Mouse (Mus musculus) lung, adult 2 months (tissue): ENCODE measurements at regions not wholly inside any gene's neighbourhood (a gene's known extent, or its start where the extent isn't known, plus 50 kb on each side); places are given as distances from the start of the nearest gene placed in this dataset.

Source experiments
- DNase-seq: peaks from one replicate; pipeline ENCODE4 v3.0.0; 2022
- H3K4me1 ChIP-seq: fragments of 200-500 bp; 2 replicates; pipeline ENCODE4 v1.6.1; 2011; ENCODE audit warnings: low read length; ENCODE audit not compliant: control insufficient read depth, insufficient read depth
- H3K4me3 ChIP-seq: fragments of 200-500 bp; replicated peaks from 2 replicates; pipeline ENCODE3; 2011; ENCODE audit warnings: low read depth, mild to moderate bottlenecking, control low read depth, low read length; ENCODE audit errors: extremely low read depth
- CTCF ChIP-seq: fragments of 200-500 bp; IDR thresholded peaks from 2 replicates; pipeline ENCODE4 v1.5.1; 2011; ENCODE audit warnings: mild to moderate bottlenecking, low read length, control low read depth; ENCODE audit not compliant: insufficient read depth
- POLR2A ChIP-seq: fragments of 200-500 bp; IDR thresholded peaks from 2 replicates; pipeline ENCODE4 v1.6.1; 2011; ENCODE audit warnings: low read depth, mild to moderate bottlenecking, control low read depth, low read length, borderline replicate concordance; ENCODE audit errors: extremely low read depth
- WGBS: fragments of 180-500 bp; shearing (Covaris S2); methylation state at CpG from one replicate; pipeline ENCODE4 v1.1.7; 2018; 5-methylcytosine and 5-hydroxymethylcytosine counted together

GRCm38 (mm10) chr3:40167970-40168626 is 363.0 kb upstream of the Intu start:
- Histone ChIP-seq H3K4me3 (no peak overlapping the region), H3K4me1 (no peaks in the 10 kb centered on the region)
- DNase-seq = no peak
- WGBS = 77% methylated on average over 12 of the region's 12 CpGs
- no peak for TF ChIP-seq CTCF
- TF ChIP-seq POLR2A = no peak

DNA sequence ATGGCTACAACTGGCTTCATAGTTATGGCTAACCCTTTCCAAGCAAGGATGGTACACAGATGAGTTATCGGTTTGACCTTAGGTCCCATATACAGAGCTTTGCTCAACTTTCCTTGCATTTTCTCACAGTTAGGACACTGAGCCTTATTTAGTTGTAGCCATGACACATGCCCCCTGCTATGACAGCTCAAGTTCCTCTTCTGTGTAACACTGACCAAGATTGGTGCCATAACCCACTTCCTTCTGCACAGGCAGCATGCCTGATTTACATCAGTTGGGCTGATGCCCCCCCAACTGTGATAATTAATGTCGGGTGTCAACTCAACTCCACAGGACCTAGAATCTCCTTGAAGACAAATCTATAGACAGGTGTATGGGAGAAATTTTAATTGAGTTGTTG is 361.5 kb upstream of the Intu start:
- no peaks in the 10 kb centered on the region for H3K4me1 ChIP-seq
- H3K4me3 ChIP-seq = no peak overlapping the region
- DNase-seq = no peak
- 81% methylated on average over 2 of the region's 2 CpGs for WGBS
- no peak for TF ChIP-seq POLR2A
- TF ChIP-seq CTCF = no peak

- Histone ChIP-seq H3K4me1 (no peaks in the 10 kb centered on the region), H3K4me3 (no peak overlapping the region)
- no peak for TF ChIP-seq CTCF
- no peak for TF ChIP-seq POLR2A
- DNase-seq = no peak
- WGBS = 59% methylated on average over 3 of the region's 3 CpGs
Measured at GRCm38 (mm10) chr3:40179726-40180317, 351.3 kb upstream of the Intu start.

- H3K4me1 ChIP-seq = no peaks in the 10 kb centered on the region
- 65% methylated on average over 5 of the region's 5 CpGs for WGBS
- DNase-seq = no peak
- H3K4me3 ChIP-seq = no peak overlapping the region
- TF ChIP-seq CTCF = no peak
- no peak for TF ChIP-seq POLR2A
Measured at GRCm38 (mm10) chr3:40185597-40186320, 345.3 kb upstream of the Intu start.

DNA sequence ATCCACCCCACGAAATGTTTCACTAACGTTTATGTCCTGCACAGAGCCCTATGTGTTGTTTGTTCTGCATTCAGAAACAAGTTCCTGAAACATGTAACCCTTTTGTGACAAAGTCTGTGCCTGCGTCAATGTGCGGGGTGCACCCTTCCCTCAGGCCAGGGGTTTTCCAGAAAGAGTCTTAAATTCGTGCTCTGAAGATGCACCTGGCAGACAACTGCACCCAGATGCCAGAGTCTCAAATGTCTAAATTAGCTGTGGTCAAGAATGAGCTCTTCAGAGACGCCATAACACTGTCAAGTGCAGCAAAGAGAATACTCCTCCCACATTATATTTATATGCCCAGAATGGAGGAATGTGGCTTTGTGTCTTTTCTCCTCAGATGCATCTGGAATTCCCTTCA is 341.6 kb upstream of the Intu start:
- no peak overlapping the region for H3K4me3 ChIP-seq
- DNase-seq = no peak
- TF ChIP-seq POLR2A (no peak), CTCF (no peak)
- H3K4me1 ChIP-seq = no peaks in the 10 kb centered on the region
- 71% methylated on average over 6 of the region's 6 CpGs for WGBS

GRCm38 (mm10) chr3:40190024-40190423 is 341.1 kb upstream of the Intu start:
- H3K4me1 ChIP-seq = no peaks in the 10 kb centered on the region
- WGBS = 56% methylated on average over 4 of the region's 4 CpGs
- DNase-seq = no peak
- H3K4me3 ChIP-seq = no peak overlapping the region
- TF ChIP-seq CTCF (no peak), POLR2A (no peak)

DNA sequence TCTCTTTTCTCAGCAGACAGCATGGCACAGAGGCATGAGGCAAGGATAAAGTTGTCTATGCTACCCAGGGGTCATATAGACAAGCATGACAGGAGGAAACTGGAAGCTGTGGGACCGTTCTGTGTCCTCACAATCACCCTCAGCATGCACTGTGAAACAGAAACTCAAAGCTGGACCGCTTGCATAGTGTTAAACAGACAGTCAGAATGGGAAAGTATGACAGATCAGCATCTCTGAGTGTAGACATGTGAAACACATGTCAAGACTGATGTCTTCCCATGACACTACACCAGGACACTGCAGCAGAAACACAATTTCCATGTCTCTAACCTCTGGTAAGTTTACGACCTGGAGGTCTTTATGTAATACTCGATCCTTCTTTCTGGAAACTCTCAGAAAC is 330.9 kb upstream of the Intu start:
- H3K4me1 ChIP-seq = no peaks in the 10 kb centered on the region
- no peak for DNase-seq
- 86% methylated on average over 4 of the region's 4 CpGs for WGBS
- TF ChIP-seq CTCF (no peak), POLR2A (no peak)
- H3K4me3 ChIP-seq = no peak overlapping the region

- Histone ChIP-seq H3K4me3 (no peak overlapping the region), H3K4me1 (no peaks in the 10 kb centered on the region)
- no peak for DNase-seq
- TF ChIP-seq CTCF = no peak
- TF ChIP-seq POLR2A = no peak
- 84% methylated on average over 4 of the region's 4 CpGs for WGBS
Measured at GRCm38 (mm10) chr3:40206326-40206725, 324.8 kb upstream of the Intu start.

- Histone ChIP-seq H3K4me1 (no peaks in the 10 kb centered on the region), H3K4me3 (no peak overlapping the region)
- TF ChIP-seq POLR2A = no peak
- no peak for TF ChIP-seq CTCF
- DNase-seq = no peak
Measured at GRCm38 (mm10) chr3:40211793-40212192, 319.3 kb upstream of the Intu start.

DNA sequence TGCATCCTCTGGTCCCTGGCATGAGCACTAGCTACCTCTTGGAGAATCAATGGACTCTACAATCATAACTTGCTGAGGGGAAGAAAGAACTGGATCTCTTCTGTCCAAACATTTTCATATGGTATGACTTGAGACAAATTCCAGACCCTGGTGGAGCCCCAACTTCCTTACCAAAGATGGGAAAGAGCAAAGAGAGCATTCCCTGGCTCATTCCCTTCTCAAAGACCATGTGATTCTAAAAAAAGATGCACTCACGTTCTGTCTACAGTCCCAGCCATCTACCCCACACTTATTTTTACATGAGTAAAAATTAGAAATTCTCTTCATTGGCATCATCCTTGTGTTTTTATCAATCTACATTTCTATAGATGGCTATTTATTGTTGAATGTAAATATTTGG is 304.3 kb upstream of the Intu start:
- TF ChIP-seq CTCF = no peak
- TF ChIP-seq POLR2A = no peak
- Histone ChIP-seq H3K4me3 (no peak overlapping the region), H3K4me1 (no peaks in the 10 kb centered on the region)
- DNase-seq = no peak
- WGBS = 60% methylated on average over 1 of the region's 1 CpGs
